Mouse (Mus musculus): ENCODE measurements around the gene Gabpa.

DNA sequence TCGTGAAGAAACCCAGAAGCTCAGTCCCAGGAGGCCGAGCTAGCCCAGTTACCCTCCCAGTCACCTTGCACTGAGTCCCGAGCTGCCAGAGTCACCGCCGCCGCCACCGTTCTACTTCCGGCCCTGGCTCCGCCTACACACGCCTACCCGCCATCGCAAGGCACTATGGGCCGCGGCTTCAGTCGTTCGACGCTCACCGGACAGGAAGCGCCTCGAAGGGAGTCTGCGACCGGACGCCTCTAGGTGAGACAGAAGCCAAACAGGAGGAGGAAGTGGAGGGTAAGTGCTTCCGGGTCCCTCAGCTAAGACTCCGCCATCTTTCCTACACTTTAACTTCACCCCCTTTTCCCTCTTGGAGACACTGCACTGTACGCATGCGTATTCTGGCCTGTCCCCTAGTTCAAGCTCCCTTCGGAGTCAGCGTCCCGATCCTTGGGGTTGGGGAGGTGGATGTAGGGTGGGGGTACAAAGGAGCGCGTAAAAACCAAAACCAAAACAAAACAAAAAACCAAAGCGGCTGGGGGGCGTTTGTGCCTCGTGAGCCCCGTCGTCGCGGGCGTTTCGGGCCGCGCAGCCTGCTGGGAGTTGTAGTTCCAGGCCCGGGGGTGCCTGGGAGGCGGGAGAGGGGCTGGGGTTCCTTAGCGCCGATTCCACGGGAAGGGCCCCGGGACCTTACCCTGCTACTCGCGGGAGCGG is at the start of gene Gabpa:
- no peak for TF ChIP-seq CTCF (IDR thresholded peaks at IDR 0.05)
- TF ChIP-seq POLR2A (IDR thresholded peaks at IDR 0.05; ENCODE audit: insufficient read depth, low read depth, low read length): peak; percentile 88
- peak; percentile 73; the same call in 1 of the 2 replicates for TF ChIP-seq EP300 (IDR thresholded peaks at IDR 0.05; ENCODE audit: insufficient read depth, low read depth, low read length)
